Mouse (Mus musculus): Measurements from ENCODE around the gene Mrtfa.

- TF ChIP-seq CTCF (IDR thresholded peaks at IDR 0.05; ENCODE audit: low read depth, low read length) (no peak), POLR2A (IDR thresholded peaks at IDR 0.05; ENCODE audit: insufficient read depth, low read length) (no peak), EP300 (IDR thresholded peaks at IDR 0.05; ENCODE audit: insufficient read depth, low read depth, low read length) (no peak)
Observed at GRCm38 (mm10) chr15:81110315-81110714, 80.2 kb downstream of the Mrtfa start.

Measured in ES-Bruce4 (cell line).